Mouse (Mus musculus): Measurements from ENCODE around the gene Fndc4. TPM values are rescaled to one million over a fixed set of nuclear protein-coding genes. Genes with fewer than 3 reads are reported as not detected.

The Fndc4 gene
- polyA plus RNA-seq, 1 experiment from 2014 or later, result 90.6 TPM

DNA sequence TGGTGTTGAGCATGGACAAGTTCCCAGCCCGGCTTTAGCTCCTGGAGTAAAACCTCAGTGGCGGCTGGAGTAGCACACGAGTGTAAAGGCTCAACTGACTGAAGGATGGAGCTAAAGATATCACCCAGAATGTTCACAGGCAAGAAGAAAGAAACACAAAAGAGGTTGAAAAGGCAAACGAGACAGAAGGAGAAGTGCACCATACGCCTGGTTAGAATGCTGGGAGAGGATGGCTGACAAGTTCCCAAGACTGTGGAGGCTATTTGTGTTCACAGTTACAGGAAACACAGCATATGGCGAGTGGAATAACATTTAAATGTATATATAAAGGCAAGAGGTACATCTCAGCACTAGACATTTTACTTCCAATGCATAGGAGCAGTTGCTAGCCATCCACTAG lies 22.9 kb downstream of the Fndc4 start:
- no peak for ATAC-seq
- H3K36me3 ChIP-seq (ENCODE audit: control insufficient read depth, insufficient read depth), result peaks cover 17% of the 10 kb centered on the region

GRCm38 (mm10) chr5:31267686-31268085 lies 28.2 kb downstream of the Fndc4 start:
- Histone ChIP-seq H3K4me2 (ENCODE audit: low read length) (no peak overlapping the region), H3K36me3 (ENCODE audit: control insufficient read depth, insufficient read depth) (peaks cover 29% of the 10 kb centered on the region), H3K9ac (replicated peaks; ENCODE audit: low read depth, low read length) (no peak overlapping the region), H3K4me1 (replicated peaks; ENCODE audit: control insufficient read depth, insufficient read depth, low read length) (no peaks in the 10 kb centered on the region), H3K4me3 (replicated peaks; ENCODE audit: low read length) (no peak overlapping the region), H3K9me3 (ENCODE audit: control insufficient read depth, low read length) (no peaks in the 10 kb centered on the region), H3K27me3 (replicated peaks; ENCODE audit: control insufficient read depth, insufficient read depth, low read length) (no peaks in the 10 kb centered on the region), H3K27ac (ENCODE audit: low read length) (no peak overlapping the region)
- WGBS, result 38% methylated on average over 6 of the region's 6 CpGs
- no peak for ATAC-seq

More for the DNA sequence above, 22.9 kb downstream of the Fndc4 start:
- no peaks in the 10 kb centered on the region for H3K4me1 ChIP-seq (replicated peaks; ENCODE audit: control insufficient read depth, insufficient read depth, low read length)
- no peak overlapping the region for H3K4me3 ChIP-seq (replicated peaks; ENCODE audit: low read length)
- no peaks in the 10 kb centered on the region for H3K9me3 ChIP-seq (ENCODE audit: control insufficient read depth, low read length)
- no peak overlapping the region for H3K9ac ChIP-seq (replicated peaks; ENCODE audit: low read depth, low read length)
- no peaks in the 10 kb centered on the region for H3K27me3 ChIP-seq (replicated peaks; ENCODE audit: control insufficient read depth, insufficient read depth, low read length)
- H3K4me2 ChIP-seq (ENCODE audit: low read length), result no peak overlapping the region
- WGBS, result 85% methylated on average over 6 of the region's 6 CpGs
- no peak overlapping the region for H3K27ac ChIP-seq (ENCODE audit: low read length)

GRCm38 (mm10) chr5:31266101-31266500 lies 29.8 kb downstream of the Fndc4 start:
- H3K9me3 ChIP-seq (ENCODE audit: control insufficient read depth, low read length), result no peaks in the 10 kb centered on the region
- no peak overlapping the region for H3K27ac ChIP-seq (ENCODE audit: low read length)
- H3K36me3 ChIP-seq (ENCODE audit: control insufficient read depth, insufficient read depth), result peaks cover 32% of the 10 kb centered on the region
- no peak for ATAC-seq
- H3K9ac ChIP-seq (replicated peaks; ENCODE audit: low read depth, low read length), result no peak overlapping the region
- 94% methylated on average over 7 of the region's 7 CpGs for WGBS
- no peak overlapping the region for H3K4me2 ChIP-seq (ENCODE audit: low read length)
- H3K27me3 ChIP-seq (replicated peaks; ENCODE audit: control insufficient read depth, insufficient read depth, low read length), result no peaks in the 10 kb centered on the region
- no peak overlapping the region for H3K4me3 ChIP-seq (replicated peaks; ENCODE audit: low read length)
- H3K4me1 ChIP-seq (replicated peaks; ENCODE audit: control insufficient read depth, insufficient read depth, low read length), result no peaks in the 10 kb centered on the region

DNA sequence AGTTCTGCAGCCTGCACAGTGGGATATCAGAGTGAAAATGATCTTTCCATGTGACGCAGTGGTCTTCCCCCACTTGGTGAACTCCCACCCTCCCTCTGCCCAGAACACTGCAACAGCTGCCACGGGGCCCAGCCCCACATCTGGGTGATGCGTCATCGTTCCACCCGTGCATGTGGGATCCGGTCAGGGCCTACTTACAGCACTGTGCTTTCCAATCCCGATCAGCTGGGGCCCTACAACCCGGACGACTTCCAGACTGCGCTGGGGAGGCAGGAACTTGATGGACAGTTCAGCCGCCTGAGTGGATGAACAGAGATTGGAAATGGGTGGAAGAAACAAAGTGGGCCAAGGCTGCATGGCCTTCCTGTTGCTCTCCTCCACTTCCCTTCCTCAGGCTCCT lies 38.3 kb downstream of the Fndc4 start:
- peaks cover 8% of the 10 kb centered on the region for H3K36me3 ChIP-seq (ENCODE audit: control insufficient read depth, insufficient read depth)
- no peaks in the 10 kb centered on the region for H3K9me3 ChIP-seq (ENCODE audit: control insufficient read depth, low read length)
- ATAC-seq, result no peak
- no peak overlapping the region for H3K4me3 ChIP-seq (replicated peaks; ENCODE audit: low read length)
- no peak overlapping the region for H3K27ac ChIP-seq (ENCODE audit: low read length)
- no peak overlapping the region for H3K9ac ChIP-seq (replicated peaks; ENCODE audit: low read depth, low read length)
- H3K4me2 ChIP-seq (ENCODE audit: low read length), result no peak overlapping the region
- WGBS, result 93% methylated on average over 11 of the region's 11 CpGs
- no peaks in the 10 kb centered on the region for H3K27me3 ChIP-seq (replicated peaks; ENCODE audit: control insufficient read depth, insufficient read depth, low read length)
- no peaks in the 10 kb centered on the region for H3K4me1 ChIP-seq (replicated peaks; ENCODE audit: control insufficient read depth, insufficient read depth, low read length)

- Histone ChIP-seq H3K4me2 (ENCODE audit: low read length) (no peak overlapping the region), H3K27ac (ENCODE audit: low read length) (no peak overlapping the region), H3K4me1 (replicated peaks; ENCODE audit: control insufficient read depth, insufficient read depth, low read length) (0 out of 2 replicates have a peak, but pooled peaks cover 2% of the 10 kb centered on the region), H3K36me3 (ENCODE audit: control insufficient read depth, insufficient read depth) (peaks cover 9% of the 10 kb centered on the region), H3K27me3 (replicated peaks; ENCODE audit: control insufficient read depth, insufficient read depth, low read length) (no peaks in the 10 kb centered on the region), H3K4me3 (replicated peaks; ENCODE audit: low read length) (no peak overlapping the region), H3K9ac (replicated peaks; ENCODE audit: low read depth, low read length) (no peak overlapping the region), H3K9me3 (ENCODE audit: control insufficient read depth, low read length) (no peaks in the 10 kb centered on the region)
- WGBS, result 90% methylated on average over 2 of the region's 2 CpGs
- ATAC-seq, result no peak
These were observed 39.9 kb downstream of the Fndc4 start for GRCm38 (mm10) chr5:31255971-31256370.

DNA sequence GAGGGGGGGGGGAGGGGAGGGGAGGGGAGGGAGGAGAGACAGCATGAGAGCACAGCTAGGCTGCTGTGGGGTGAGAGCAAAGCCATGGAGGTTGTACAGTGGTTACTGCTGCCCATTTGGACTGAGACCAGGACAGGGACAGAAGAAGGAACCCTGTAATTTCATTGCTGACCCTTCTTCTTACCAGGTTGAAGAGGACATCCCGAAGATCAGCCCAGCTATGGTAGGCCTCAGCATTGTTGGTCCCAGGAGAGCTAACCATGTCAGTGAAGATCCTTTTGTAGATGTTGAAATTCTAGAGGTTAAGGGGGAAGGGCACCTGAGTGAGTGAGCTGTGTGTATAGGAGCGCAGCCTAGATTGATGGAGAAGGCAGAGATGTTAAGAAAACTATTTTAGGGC lies 40.5 kb downstream of the Fndc4 start:
- H3K4me1 ChIP-seq (replicated peaks; ENCODE audit: control insufficient read depth, insufficient read depth, low read length), result 0 out of 2 replicates have a peak, but pooled peaks cover 2% of the 10 kb centered on the region
- H3K4me3 ChIP-seq (replicated peaks; ENCODE audit: low read length), result no peak overlapping the region
- no peak overlapping the region for H3K4me2 ChIP-seq (ENCODE audit: low read length)
- no peaks in the 10 kb centered on the region for H3K9me3 ChIP-seq (ENCODE audit: control insufficient read depth, low read length)
- H3K27me3 ChIP-seq (replicated peaks; ENCODE audit: control insufficient read depth, insufficient read depth, low read length), result no peaks in the 10 kb centered on the region
- no peak for ATAC-seq
- no peak overlapping the region for H3K9ac ChIP-seq (replicated peaks; ENCODE audit: low read depth, low read length)
- 90% methylated on average over 2 of the region's 2 CpGs for WGBS
- no peak overlapping the region for H3K27ac ChIP-seq (ENCODE audit: low read length)
- H3K36me3 ChIP-seq (ENCODE audit: control insufficient read depth, insufficient read depth), result peaks cover 9% of the 10 kb centered on the region

- ATAC-seq, result no peak
- no peak overlapping the region for H3K27ac ChIP-seq (ENCODE audit: low read length)
- H3K9me3 ChIP-seq (ENCODE audit: control insufficient read depth, low read length), result no peaks in the 10 kb centered on the region
- H3K4me1 ChIP-seq (replicated peaks; ENCODE audit: control insufficient read depth, insufficient read depth, low read length), result 0 out of 2 replicates have a peak, but pooled peaks cover 2% of the 10 kb centered on the region
- H3K4me2 ChIP-seq (ENCODE audit: low read length), result no peak overlapping the region
- H3K4me3 ChIP-seq (replicated peaks; ENCODE audit: low read length), result no peak overlapping the region
- H3K9ac ChIP-seq (replicated peaks; ENCODE audit: low read depth, low read length), result no peak overlapping the region
- peaks cover 12% of the 10 kb centered on the region for H3K36me3 ChIP-seq (ENCODE audit: control insufficient read depth, insufficient read depth)
- no peaks in the 10 kb centered on the region for H3K27me3 ChIP-seq (replicated peaks; ENCODE audit: control insufficient read depth, insufficient read depth, low read length)
- WGBS, result 87% methylated on average over 8 of the region's 8 CpGs
These were observed 41.0 kb downstream of the Fndc4 start for GRCm38 (mm10) chr5:31254901-31255300.

- Histone ChIP-seq H3K27ac (ENCODE audit: low read length) (no peak overlapping the region), H3K9ac (replicated peaks; ENCODE audit: low read depth, low read length) (no peak overlapping the region), H3K4me2 (ENCODE audit: low read length) (no peak overlapping the region), H3K4me3 (replicated peaks; ENCODE audit: low read length) (no peak overlapping the region), H3K4me1 (replicated peaks; ENCODE audit: control insufficient read depth, insufficient read depth, low read length) (0 out of 2 replicates have a peak, but pooled peaks cover 2% of the 10 kb centered on the region), H3K36me3 (ENCODE audit: control insufficient read depth, insufficient read depth) (peaks cover 17% of the 10 kb centered on the region), H3K9me3 (ENCODE audit: control insufficient read depth, low read length) (no peaks in the 10 kb centered on the region), H3K27me3 (replicated peaks; ENCODE audit: control insufficient read depth, insufficient read depth, low read length) (no peaks in the 10 kb centered on the region)
- WGBS, result 92% methylated on average over 7 of the region's 7 CpGs
- ATAC-seq, result no peak
These were observed 41.4 kb downstream of the Fndc4 start for GRCm38 (mm10) chr5:31254452-31254851.

GRCm38 (mm10) chr5:31253806-31254205 lies 42.1 kb downstream of the Fndc4 start:
- Histone ChIP-seq H3K27me3 (replicated peaks; ENCODE audit: control insufficient read depth, insufficient read depth, low read length) (no peaks in the 10 kb centered on the region), H3K27ac (ENCODE audit: low read length) (no peak overlapping the region), H3K4me1 (replicated peaks; ENCODE audit: control insufficient read depth, insufficient read depth, low read length) (0 out of 2 replicates have a peak, but pooled peaks cover 2% of the 10 kb centered on the region), H3K36me3 (ENCODE audit: control insufficient read depth, insufficient read depth) (peaks cover 21% of the 10 kb centered on the region), H3K9ac (replicated peaks; ENCODE audit: low read depth, low read length) (no peak overlapping the region), H3K9me3 (ENCODE audit: control insufficient read depth, low read length) (no peaks in the 10 kb centered on the region), H3K4me3 (replicated peaks; ENCODE audit: low read length) (no peak overlapping the region), H3K4me2 (ENCODE audit: low read length) (no peak overlapping the region)
- ATAC-seq, result no peak
- WGBS, result 95% methylated on average over 8 of the region's 8 CpGs
